Mouse (Mus musculus) heart, adult 11 months (tissue): ENCODE results near the gene Stx8.

Source experiments
- DNase-seq: peaks from one replicate; pipeline ENCODE4 v3.0.0; 2022

Gene Stx8

GRCm38 (mm10) chr11:67983564-67983963 is 17.6 kb downstream of the Stx8 start:
- DNase-seq: peak; percentile 31

- DNase-seq: no peak
Measured at GRCm38 (mm10) chr11:67991240-67991639, 25.2 kb downstream of the Stx8 start.

- DNase-seq: peak; percentile 82
Measured at GRCm38 (mm10) chr11:67995965-67996364, 30.0 kb downstream of the Stx8 start.

DNA sequence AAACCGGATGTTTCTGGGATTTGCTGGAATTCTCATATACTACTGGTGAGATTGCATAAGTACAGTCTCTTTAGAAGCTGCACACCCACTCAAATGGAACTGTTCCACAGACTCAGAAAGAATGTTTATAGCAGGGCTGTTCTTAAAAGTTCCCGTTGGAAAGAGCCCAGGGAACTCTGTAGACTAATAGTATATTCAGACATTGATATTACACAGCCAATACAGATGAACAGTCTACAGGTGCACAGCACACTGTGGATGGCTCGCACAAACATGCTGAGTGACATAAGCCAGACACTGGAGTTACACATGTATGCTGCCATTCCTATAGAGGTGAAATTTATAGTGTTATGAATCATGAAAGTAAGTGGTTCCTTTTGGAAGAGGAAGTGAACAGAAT is 32.9 kb downstream of the Stx8 start:
- DNase-seq: no peak

- DNase-seq: no peak
Measured at GRCm38 (mm10) chr11:67999629-68000028, 33.6 kb downstream of the Stx8 start.

- peak; percentile 92 for DNase-seq
Measured at GRCm38 (mm10) chr11:68004191-68004590, 38.2 kb downstream of the Stx8 start.

GRCm38 (mm10) chr11:68006216-68006789 is 40.3 kb downstream of the Stx8 start:
- DNase-seq: no peak

DNA sequence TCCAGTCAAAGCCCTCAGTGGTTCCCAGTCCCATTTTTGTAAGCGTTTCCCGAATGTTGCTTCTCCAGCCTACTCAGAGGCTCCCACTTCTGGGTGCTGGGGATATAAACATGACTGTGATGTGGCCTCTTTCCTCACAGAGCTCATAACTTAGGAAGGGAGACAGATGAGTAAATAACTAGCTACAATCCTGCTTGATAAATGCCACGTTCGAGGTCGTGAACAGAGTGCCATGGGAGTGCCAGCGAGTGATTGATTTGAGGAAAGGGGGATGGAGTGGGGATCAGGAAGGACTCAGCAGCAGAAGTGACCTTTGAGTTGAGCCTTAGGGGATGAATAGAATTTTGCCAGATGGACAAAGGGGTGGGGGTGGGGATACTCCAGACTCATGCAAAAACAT is 41.7 kb downstream of the Stx8 start:
- DNase-seq: no peak

GRCm38 (mm10) chr11:68009377-68009776 is 43.4 kb downstream of the Stx8 start:
- DNase-seq: no peak

GRCm38 (mm10) chr11:68012207-68012606 is 46.2 kb downstream of the Stx8 start:
- DNase-seq: no peak

- no peak for DNase-seq
Measured at GRCm38 (mm10) chr11:68018191-68018590, 52.2 kb downstream of the Stx8 start.

DNA sequence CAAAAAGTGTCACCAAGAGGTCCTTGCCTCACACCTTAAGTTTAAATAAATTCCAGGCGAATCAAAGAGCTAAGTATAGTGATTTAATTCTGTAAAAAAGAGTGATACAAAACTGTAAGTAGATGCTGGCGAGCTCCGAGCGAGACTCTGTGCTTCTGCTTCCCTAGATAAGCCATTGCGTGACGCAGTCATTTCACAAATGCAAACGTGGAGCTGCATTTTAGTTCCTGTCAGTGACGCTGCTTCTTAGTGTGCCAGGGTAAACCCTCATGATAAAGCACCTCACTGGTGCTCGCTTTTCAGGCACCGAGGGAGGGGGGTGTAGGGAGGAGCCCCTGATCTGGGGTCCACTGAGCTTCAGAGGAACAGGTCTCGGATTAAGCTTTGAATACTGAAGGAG is 53.2 kb downstream of the Stx8 start:
- DNase-seq: no peak

DNA sequence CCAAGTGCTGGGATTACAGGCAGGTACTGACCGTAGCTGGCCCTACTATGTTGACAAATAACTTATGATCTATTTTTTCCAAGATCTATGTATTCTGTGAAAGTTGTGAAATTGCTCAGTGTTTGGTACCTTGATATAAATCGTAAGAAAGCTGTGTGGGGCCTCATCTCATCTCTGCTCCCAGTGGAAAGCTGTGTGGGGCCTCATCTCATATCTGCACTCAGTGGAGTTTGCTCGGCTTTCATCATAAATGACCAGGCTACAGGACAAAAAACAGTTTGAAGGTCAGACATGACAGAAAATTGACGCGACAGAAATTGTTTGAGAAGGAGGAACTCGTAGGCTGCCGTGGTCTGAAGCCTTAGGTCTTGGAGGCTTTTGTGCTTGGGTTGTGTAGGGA is 56.0 kb downstream of the Stx8 start:
- DNase-seq: no peak

- peak; percentile 97 for DNase-seq
Measured at GRCm38 (mm10) chr11:68022895-68023294, 56.9 kb downstream of the Stx8 start.

GRCm38 (mm10) chr11:68023811-68024369 is 57.9 kb downstream of the Stx8 start:
- peak; percentile 91 for DNase-seq

GRCm38 (mm10) chr11:68026590-68026989 is 60.6 kb downstream of the Stx8 start:
- DNase-seq: peak; percentile 46

DNA sequence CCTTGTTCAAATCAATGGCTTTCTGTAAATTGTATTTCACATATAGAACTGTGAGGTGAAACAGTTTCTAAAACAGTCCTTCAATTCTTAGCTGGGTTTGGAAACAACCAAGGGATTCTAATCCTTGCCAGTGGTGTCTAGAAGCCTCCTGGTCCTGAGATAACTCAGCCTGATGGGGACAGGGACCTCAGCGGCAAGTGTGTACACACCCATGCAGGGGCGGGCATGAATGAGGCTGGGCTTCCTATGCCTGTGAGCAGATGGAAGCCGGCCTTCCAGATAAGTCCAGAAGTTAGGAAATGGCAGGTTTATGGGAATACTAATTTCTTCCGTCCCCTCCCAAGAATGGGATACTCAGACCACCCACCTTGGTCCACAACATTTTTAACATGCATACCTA is 63.1 kb downstream of the Stx8 start:
- peak; percentile 86 for DNase-seq

- DNase-seq: peak; percentile 92
Measured at GRCm38 (mm10) chr11:68029871-68030270, 63.9 kb downstream of the Stx8 start.

- peak; percentile 99 for DNase-seq
Measured at GRCm38 (mm10) chr11:68030771-68031170, 64.8 kb downstream of the Stx8 start.

- peak; percentile 89 for DNase-seq
Measured at GRCm38 (mm10) chr11:68032448-68032847, 66.5 kb downstream of the Stx8 start.

GRCm38 (mm10) chr11:68033331-68033926 is 67.4 kb downstream of the Stx8 start:
- DNase-seq: peak; percentile 79

DNA sequence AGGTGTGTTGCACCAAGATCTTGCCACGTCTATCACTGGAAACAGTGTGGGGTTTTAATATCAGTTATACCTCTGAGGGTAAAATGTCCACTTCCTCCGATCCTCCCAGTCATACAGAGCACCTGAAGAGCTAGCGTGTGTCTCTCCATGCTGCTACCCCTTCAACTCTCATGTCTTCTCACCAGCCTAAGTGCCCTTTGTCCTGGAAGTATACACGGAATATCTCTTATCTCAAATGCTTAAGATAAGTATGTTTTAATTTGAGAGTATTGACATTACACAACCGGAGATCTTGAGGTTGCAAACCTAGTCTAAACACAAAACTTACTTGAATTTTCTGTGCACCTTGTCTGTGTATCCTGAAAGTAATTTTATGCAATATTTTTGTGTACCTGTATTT is 68.4 kb downstream of the Stx8 start:
- peak; percentile 78 for DNase-seq

DNA sequence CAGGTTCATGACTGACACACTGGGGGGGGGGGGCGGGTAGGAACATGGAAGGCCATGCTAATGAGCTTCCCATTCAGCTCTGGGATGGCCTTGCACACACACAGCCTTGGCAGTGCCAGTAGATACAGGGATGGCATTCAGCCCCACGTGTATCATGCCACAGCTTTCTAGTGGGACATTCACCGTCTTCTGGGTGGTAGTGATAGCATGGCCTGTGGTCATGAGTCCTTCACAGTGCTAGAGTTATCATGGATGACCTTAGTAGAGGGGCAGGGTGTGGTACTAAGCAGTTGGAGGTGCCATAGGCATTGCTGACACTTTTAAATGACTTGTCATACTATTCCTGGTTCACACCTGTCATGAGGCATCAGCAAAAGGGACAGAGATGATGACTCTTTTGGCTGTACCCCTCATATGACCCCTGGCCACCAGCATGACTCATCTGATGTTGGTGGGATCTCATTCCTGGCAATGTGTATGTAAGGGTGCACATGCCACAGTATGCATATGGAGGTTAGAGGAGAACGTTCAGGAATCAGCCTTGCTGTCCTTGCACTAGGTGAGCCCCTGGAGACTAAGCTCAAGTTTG is 69.4 kb downstream of the Stx8 start:
- DNase-seq: peak; percentile 76
